Mouse (Mus musculus) cerebellum, adult 18-20 months (tissue): ENCODE results near the gene B3galnt2.
"Not testable (repeated sequence)": the region's sequence is repeated elsewhere in the genome, so short reads cannot be mapped to it uniquely, and the experiment has no call there.

ENCODE experiments used
- DNase-seq, 2 experiments: peaks; one replicate each; pipeline ENCODE4 v3.0.0; 2021

Gene B3galnt2

GRCm38 (mm10) chr13:14011454-14011995 lies 57.3 kb downstream of the B3galnt2 start:
- no peak for DNase-seq

- DNase-seq, result peak; percentile 30 to 49
Measured at GRCm38 (mm10) chr13:14014001-14014400, 59.7 kb downstream of the B3galnt2 start.

DNA sequence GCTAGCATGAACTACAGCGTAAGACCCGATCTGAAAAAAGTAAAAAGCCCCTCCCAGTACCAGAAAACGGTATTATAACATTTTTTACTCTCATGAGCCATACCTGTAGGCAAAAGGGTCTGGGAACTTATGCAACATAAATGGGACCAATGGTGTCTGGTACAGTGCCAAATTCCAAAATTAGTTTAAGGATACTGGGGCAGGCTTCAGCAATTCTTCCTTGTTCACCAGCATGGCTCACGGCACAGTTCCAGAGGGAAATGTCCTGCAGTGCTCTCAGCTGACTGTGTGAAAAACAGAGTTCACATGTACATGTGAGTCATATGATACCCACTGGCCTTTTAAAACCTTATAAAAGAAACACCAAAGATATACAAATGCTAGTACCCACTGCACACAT lies 60.3 kb downstream of the B3galnt2 start:
- peak; percentile 38 to 48 for DNase-seq

- no peak for DNase-seq
Measured at GRCm38 (mm10) chr13:14015609-14016008, 61.3 kb downstream of the B3galnt2 start.

- no peak for DNase-seq
Measured at GRCm38 (mm10) chr13:14018283-14018682, 64.0 kb downstream of the B3galnt2 start.

DNA sequence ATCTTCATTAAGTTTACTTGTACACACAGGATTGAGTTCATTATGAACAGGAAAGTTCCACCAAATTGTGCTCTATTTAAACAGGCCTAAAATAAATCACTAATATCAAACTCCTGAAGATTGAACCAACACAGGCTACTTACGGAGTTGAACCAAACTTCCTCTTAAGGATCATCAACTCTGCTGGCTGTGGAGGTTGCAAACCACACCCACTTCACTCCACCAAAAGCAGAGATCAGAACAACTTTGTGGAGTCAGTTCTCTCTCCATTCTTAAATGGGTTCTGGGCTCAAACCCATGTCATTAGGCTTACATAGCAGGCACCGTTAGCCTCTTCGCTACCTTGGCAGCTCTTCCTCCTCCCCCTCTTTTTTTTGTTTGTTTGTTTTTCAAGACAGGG lies 64.6 kb downstream of the B3galnt2 start:
- DNase-seq, result no peak

DNA sequence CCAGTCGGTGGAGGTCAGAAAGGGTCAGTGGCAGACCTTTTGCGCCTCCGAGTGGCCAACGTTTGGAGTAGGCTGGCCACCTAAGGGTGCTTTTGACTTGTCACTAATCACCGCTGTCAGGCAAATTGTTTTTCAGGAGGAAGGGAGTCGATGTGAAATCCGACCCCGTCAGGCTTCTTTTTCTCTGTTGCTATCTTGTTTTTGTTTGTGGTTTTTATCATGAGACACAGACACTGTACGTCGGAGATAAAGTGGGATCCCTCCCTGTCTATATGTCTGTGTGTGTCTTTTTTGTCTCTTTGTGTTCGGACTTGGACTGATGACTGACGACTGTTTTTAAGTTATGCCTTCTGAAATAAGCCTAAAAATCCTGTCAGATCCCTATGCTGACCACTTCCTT lies 67.1 kb downstream of the B3galnt2 start:
- DNase-seq, result not testable (repeated sequence)

DNA sequence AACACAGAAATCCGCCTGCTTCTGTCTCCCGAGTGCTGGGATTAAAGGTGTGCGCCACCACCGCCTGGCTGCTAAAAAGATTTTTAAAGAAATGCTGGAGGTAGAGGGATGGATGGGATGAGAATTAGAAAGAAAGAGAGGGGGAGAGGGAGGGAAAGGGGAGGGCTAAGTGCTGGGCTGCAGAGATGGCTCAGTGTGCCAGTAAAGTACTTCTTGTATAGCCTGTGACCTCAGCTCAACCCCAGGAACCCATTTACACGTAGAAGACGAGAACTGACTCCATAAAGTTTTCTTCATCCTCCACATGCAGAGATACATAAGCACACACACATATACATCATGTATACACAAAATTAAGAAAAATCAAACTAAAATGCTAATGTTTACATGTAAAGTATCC lies 71.3 kb downstream of the B3galnt2 start:
- no peak for DNase-seq

GRCm38 (mm10) chr13:14026154-14026820 lies 72.0 kb downstream of the B3galnt2 start:
- DNase-seq, result no peak

DNA sequence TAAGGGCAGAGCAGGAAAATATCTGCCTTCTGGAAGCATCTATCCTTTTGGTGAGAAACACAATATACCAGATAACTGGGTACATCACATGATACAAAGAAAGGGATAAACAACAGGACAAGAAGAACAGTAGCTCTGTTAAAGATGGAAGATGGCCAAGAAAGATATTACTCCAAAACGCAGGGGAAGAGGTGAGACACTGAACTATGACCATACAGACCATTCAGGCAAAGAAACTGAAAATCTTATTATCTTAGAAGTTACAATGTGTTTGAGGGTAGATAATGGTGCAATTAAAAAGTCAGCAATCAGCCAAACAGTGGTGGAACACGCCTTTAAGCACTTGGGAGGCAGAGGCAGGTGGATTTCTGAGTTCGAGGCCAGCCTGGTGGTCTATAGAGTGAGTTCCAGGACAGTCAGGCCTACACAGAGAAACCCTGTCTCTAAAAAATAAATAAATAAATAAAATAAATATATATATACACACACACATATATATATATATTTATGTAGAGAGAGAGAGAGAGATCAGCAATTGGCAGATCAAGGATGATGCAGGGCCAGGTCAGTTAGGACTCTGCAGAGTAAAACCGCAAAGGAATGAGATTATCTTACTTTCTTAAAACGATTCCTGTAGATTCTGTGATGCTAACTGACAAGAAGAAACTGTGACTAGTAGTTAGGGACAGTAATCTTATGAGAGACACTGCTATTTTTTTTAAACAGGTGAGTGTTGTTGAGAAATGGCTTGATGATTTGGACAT lies 79.2 kb downstream of the B3galnt2 start:
- no peak for DNase-seq

GRCm38 (mm10) chr13:14034073-14034348 lies 79.7 kb downstream of the B3galnt2 start:
- DNase-seq, result no peak

DNA sequence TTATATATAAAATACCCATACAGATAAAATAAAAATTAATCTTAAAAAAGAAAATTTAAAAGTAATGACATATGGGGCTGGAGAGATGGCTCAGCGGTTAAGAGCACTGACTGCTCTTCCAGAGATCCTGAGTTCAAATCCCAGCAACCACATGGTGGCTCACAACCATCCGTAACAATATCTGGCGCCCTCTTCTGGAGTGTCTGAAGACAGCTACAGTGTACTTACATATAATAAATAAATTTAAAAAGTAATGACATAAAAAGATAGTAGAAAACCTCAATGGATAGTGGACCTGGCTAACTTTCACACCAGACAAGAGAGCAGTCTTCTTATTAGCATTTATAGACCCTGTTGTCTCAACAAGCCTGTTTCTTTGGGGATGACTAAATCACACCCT lies 81.1 kb downstream of the B3galnt2 start:
- DNase-seq, result not testable (repeated sequence)

DNA sequence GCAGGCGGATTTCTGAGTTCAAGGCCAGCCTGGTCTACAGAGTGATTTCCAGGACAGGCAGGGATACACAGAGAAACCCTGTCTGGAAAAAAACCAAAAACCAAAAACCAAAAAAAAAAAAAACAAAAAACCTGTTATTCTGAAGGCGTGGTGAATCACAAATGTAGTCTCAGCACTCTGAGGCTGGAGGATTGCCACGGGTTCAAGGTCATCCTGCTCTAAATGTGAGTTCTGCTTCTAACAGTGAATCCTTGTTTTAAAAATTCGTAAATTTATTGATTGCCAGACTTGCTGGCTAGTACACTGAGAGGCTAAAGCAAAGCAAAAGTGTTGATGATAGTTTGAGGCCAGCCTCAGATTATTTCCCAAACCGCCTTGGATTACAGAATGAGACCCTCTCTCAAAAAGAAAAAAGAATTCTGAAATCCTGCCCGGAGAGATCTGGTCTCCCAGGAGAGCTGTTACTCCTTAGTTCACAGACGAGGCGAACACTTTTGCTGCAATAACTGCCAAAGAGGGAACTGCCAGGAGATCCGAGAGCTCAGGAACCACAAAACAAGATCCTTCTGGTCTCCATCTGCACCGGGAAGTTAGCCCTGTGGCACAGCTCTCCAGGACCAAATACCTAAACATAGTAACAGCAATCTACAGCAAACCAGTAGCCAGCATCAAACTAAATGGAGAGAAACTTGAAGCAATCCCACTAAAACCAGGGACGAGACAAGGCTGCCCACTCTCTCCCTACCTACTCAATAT lies 81.8 kb downstream of the B3galnt2 start:
- DNase-seq, result no peak

DNA sequence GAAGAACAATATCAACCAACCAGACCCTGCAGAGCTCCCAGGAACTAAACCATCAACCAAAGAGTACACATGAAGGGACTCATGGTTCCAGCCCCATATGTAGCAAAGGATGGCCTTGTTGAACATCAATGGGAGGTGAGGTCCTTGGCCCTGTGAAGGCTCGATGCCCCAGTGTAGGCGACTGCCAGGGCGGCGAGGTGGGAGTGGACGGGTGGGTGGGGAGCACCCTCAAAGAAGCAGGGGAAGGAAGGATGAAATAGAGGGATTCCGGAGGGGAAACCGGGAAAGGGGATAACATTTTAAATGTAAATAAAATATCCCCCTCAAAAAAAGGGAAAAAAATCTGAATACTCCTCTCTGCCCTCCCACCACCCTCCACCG lies 84.6 kb downstream of the B3galnt2 start:
- no peak for DNase-seq

DNA sequence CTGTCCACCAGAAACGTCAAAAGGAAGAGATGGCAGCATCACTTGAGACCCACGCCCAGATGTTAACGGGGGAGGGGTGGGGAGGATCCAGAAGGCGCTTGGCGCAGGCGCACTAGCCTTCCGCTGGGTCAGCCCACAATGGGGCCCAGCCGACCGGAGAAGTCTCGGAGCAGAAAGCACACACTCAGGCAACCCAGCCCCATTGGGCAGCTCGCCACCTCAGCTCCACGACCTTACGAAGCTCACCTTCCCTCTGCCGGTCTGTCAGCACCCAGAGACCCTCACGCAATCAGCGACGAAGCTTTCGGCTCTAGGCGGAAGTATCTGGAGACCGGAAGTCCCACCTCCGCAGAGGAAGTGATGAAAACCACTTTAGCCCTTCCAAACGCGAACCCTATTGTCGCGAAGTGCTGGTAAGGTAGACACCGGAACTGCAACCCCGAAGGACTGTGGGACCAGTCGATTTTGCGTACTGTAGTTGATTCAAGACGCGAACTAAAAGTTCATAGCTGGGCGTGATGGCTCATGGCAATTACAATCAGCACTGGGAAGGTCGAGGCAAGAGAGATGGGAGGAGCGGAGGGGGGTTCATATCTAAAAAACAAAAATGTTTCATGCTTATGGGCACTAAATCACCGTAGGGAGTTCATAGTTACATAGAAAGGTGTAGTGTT lies 85.2 kb downstream of the B3galnt2 start, which contains the start of gene Tbce:
Tbce (minus strand) TSS at position 347 of the 674 bp plus-strand sequence.
- peak; percentile 89 to 92 for DNase-seq

- no peak for DNase-seq
Measured at GRCm38 (mm10) chr13:14040186-14040585, 85.9 kb downstream of the B3galnt2 start.

DNA sequence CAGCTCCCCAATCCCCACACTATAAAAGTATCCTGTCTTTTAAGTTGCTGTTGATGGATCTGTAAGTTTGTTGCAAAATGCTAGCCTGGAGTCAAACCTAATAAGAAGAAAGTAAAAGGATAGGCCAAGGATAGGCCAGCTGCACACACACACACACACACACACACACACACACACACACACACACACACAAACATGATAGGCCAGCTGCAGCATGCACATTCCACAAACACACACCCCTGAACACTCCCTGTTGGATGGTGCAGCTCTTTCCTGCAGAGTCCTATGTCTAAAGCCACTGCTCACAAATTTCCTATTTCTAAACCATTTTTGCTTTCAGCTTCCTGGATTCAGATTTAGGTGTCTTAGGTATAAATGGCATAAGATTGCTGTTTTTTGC lies 89.6 kb downstream of the B3galnt2 start:
- no peak for DNase-seq

- no peak for DNase-seq
Measured at GRCm38 (mm10) chr13:14044521-14044920, 90.3 kb downstream of the B3galnt2 start.
